Mouse (Mus musculus) forebrain, embryonic 16.5 days (tissue): ENCODE measurements around the gene Dcaf5. TPM values are rescaled to one million over a fixed set of nuclear protein-coding genes. Genes with fewer than 3 reads are reported as not detected.
"Not testable (repeated sequence)": the region's sequence is repeated elsewhere in the genome, so short reads cannot be mapped to it uniquely, and the experiment has no call there.

Source experiments
- ATAC-seq: fragments of 200-750 bp; cut with Nextera tagmentation; 2 replicates; pipeline ENCODE4 v1.8.0; 2017; ENCODE audit warnings: mild to moderate bottlenecking, moderate library complexity
- H3K27ac ChIP-seq: fragments of 300-500 bp; sonication (generic); 2 replicates; pipeline ENCODE4 v1.5.1; 2014; ENCODE audit warnings: low read length, control low read depth
- H3K27me3 ChIP-seq: fragments of 300-500 bp; sonication (generic); replicated peaks from 2 replicates; pipeline ENCODE4 v1.6.1; 2014; ENCODE audit warnings: low read length; ENCODE audit not compliant: control insufficient read depth, insufficient read depth
- H3K36me3 ChIP-seq: fragments of 300-500 bp; sonication (generic); 2 replicates; pipeline ENCODE4 v1.6.1; 2014; ENCODE audit not compliant: control insufficient read depth, insufficient read depth
- H3K4me1 ChIP-seq: fragments of 300-500 bp; sonication (generic); replicated peaks from 2 replicates; pipeline ENCODE4 v1.6.1; 2014; ENCODE audit warnings: low read length; ENCODE audit not compliant: control insufficient read depth, insufficient read depth
- H3K4me2 ChIP-seq: fragments of 300-500 bp; sonication (generic); 2 replicates; pipeline ENCODE4 v1.6.1; 2014; ENCODE audit warnings: mild to moderate bottlenecking, low read length, control low read depth
- H3K4me3 ChIP-seq: fragments of 300-500 bp; sonication (generic); replicated peaks from 2 replicates; pipeline ENCODE4 v1.5.1; 2014; ENCODE audit warnings: mild to moderate bottlenecking, low read length, control low read depth
- H3K9ac ChIP-seq: fragments of 300-500 bp; sonication (generic); replicated peaks from 2 replicates; pipeline ENCODE4 v1.6.1; 2014; ENCODE audit warnings: low read depth, low read length, control low read depth
- H3K9me3 ChIP-seq: fragments of 300-500 bp; sonication (generic); 2 replicates; pipeline ENCODE4 v1.6.1; 2016; ENCODE audit warnings: low read length; ENCODE audit not compliant: control insufficient read depth
- WGBS: fragments of 180-500 bp; shearing (Covaris S2); extraction: QIAGEN DNeasy Blood & Tissue Kit; methylation state at CpG from one replicate; pipeline ENCODE4 v1.1.7; 2014; 5-methylcytosine and 5-hydroxymethylcytosine counted together
- polyA plus RNA-seq: library from polyadenylated mRNA; unstranded; fragments of >200 nt; fragmentation: Nextera tagmentation; extraction: Ambion mirVana; gene quantifications from 2 replicates; pipeline ENCODE4 v1.2.1, GENCODE M21; 2015

Dcaf5 gene
- polyA plus RNA-seq, result 25.0 and 25.4 TPM in 2 replicates

DNA sequence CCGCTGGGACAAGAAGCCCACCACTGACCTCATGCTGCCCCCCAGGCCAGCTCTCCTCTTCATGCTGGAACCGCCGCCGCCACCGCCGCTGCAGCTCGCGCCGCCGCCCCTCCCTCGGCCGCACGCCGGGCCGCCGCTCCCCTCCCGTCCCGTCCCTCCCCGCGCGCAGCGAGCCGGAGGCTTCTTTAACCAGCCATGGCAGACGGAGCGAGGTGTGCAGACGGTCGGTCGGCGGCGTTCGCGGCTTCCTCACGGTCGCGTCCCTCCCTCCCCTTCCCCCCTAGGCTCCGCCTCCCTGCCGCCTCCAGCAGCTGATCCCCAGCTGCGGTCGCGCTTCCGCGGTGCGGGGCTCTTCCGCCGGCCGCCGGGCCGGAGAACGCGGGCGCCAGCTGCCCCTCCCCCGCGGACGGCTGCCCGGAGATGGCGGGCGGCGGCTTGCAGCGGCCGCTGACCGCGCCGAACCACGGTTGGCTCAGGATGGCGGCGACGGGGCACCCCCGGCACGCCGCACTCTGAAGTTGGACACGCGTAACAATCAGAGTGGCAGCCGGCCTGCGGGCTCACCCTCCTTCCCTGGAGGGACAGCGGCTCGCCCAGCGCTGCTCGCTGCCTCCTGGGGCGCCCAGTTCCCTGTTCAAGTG is at the start of gene Dcaf5:
Gene Dcaf5 (minus strand): TSS at position 266 of the 641 bp plus-strand sequence.
- Histone ChIP-seq H3K4me1 (peaks cover 21% of the 10 kb centered on the region), H3K4me2 (peak within 1 kb of the TSS; percentile 76), H3K27me3 (no peaks in the 10 kb centered on the region), H3K4me3 (peak within 1 kb of the TSS; percentile 93), H3K9me3 (no peaks in the 10 kb centered on the region), H3K27ac (peak within 1 kb of the TSS; percentile 85), H3K36me3 (no peaks in the 10 kb centered on the region), H3K9ac (peak within 1 kb of the TSS; percentile 85)
- peak; percentile 88 for ATAC-seq
- WGBS, result 1% methylated on average over 45 of the region's 79 CpGs

DNA sequence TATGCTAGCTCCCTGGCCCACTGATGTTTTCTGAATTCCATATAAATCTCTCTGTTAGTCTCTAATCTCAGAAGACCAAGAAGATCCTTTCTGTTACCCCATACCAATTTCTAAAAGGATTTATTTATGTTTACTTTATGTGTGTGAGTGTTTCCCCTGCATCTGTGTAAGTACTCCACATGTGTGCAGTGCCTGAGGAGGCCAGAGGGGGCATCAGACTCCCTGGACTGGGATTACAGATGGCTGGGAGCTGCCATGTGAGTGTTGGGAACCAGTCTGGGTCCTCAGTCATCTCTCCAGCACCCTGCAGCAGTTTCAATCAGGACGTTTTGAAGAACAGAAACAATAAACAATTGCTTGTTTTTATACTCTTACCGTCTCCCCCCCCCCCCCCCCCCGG is 47.0 kb upstream of the Dcaf5 start:
- no peak for ATAC-seq
- WGBS, result 89% methylated on average over 3 of the region's 3 CpGs
- Histone ChIP-seq H3K9ac (no peak overlapping the region), H3K27ac (no peak overlapping the region), H3K36me3 (peaks cover 7% of the 10 kb centered on the region), H3K4me1 (no peaks in the 10 kb centered on the region), H3K4me2 (no peak overlapping the region), H3K4me3 (no peak overlapping the region), H3K27me3 (no peaks in the 10 kb centered on the region), H3K9me3 (no peaks in the 10 kb centered on the region)

DNA sequence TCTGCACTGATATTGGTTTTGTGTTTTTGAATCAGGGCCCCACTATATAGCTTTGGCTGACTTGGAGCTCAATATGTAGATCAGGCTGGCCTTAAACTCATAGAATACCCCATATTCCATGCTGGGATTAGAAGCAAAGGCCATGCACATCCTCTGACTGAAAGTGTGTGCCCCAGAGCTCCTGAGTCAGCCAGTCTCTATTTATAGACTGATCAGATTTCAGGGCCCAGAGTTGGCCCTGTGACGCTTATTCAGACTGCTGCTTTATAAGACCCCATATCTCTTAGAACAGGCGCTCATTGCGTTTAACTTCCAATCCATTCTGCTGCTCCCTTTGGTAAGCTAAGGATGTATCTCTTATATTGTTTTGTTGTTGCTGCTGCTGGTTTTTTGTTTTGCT is 43.6 kb upstream of the Dcaf5 start:
- peaks cover 9% of the 10 kb centered on the region for H3K36me3 ChIP-seq
- no peaks in the 10 kb centered on the region for H3K9me3 ChIP-seq
- H3K27me3 ChIP-seq, result no peaks in the 10 kb centered on the region
- no peak overlapping the region for H3K4me3 ChIP-seq
- WGBS, result 92% methylated on average over 3 of the region's 3 CpGs
- ATAC-seq, result no peak
- H3K4me1 ChIP-seq, result no peaks in the 10 kb centered on the region
- no peak overlapping the region for H3K9ac ChIP-seq
- H3K4me2 ChIP-seq, result no peak overlapping the region
- H3K27ac ChIP-seq, result no peak overlapping the region

DNA sequence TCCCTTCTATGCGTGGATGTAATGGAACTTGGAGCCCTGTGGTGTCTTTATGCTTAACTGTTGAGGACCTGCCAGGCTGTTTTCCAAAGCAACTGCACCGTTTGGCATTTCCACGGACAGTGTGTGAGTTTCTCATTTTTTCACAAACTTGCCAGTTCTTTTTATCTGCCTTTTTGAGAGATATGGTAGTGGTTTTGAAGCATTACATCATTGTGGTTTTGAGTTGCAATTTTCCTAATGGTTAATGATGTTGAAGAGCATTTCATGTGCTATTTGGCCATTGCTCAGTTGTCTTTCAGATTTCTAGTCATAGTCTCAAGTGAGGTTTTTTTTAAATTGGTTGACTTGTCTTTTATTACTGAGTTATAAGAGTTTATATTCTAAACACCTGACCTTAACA is 37.3 kb upstream of the Dcaf5 start:
- WGBS, result 69% methylated on average over 3 of the region's 3 CpGs
- Histone ChIP-seq H3K4me3 (no peak overlapping the region), H3K36me3 (peaks cover 6% of the 10 kb centered on the region; the same call in 1 of the 2 replicates), H3K9me3 (no peaks in the 10 kb centered on the region), H3K4me2 (no peak overlapping the region), H3K27ac (no peak overlapping the region), H3K27me3 (no peaks in the 10 kb centered on the region), H3K9ac (no peak overlapping the region), H3K4me1 (no peaks in the 10 kb centered on the region)
- no peak for ATAC-seq

DNA sequence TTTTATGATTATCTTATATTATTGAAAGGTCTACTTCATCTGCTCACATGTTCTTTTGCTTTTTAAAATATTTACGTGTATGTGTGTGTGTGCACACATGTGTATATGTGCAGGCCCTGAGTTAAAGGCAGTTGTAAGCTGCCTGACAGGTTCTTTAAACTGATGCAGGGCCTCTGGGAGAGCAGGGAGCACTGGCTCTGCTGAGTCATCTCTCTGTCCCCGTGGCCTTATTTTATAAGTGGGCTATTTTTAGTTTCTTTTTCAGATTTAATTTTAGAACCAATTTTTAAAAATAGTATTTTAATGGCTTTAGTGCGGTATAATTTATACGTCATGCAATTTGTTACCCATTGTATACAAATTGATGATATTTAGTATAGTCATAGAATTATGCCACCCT is 35.5 kb upstream of the Dcaf5 start:
- Histone ChIP-seq H3K27ac (no peak overlapping the region), H3K9ac (no peak overlapping the region), H3K4me1 (no peaks in the 10 kb centered on the region), H3K36me3 (peaks cover 4% of the 10 kb centered on the region; the same call in 1 of the 2 replicates), H3K4me3 (no peak overlapping the region), H3K9me3 (no peaks in the 10 kb centered on the region), H3K4me2 (no peak overlapping the region), H3K27me3 (no peaks in the 10 kb centered on the region)
- ATAC-seq, result no peak
- 87% methylated on average over 4 of the region's 4 CpGs for WGBS

DNA sequence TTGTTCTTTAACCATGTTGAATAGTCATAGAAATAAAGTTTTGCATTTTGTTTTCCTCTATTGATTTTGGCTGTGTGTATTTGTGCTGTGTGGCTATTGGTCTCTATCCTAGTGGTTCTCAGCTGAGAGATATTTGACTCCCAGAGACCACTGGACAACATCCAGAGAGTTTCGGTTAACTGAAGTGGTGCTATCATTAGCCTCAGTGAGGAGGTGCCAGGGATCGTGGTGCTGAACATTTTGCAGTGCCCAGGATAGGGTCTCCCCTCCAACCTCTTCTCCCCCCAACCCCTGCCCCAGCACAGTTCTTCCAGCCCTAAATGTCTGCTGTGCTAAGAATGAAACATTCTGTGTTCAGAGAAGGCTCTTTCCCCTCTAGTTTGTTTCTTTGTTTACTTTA is 33.8 kb upstream of the Dcaf5 start:
- 0 out of 2 replicates have a peak, but pooled peaks cover 3% of the 10 kb centered on the region for H3K4me1 ChIP-seq
- H3K4me3 ChIP-seq, result no peak overlapping the region
- H3K9ac ChIP-seq, result no peak overlapping the region
- H3K9me3 ChIP-seq, result no peaks in the 10 kb centered on the region
- H3K27me3 ChIP-seq, result no peaks in the 10 kb centered on the region
- H3K4me2 ChIP-seq, result no peak overlapping the region
- no peaks in the 10 kb centered on the region for H3K36me3 ChIP-seq
- ATAC-seq, result no peak
- 87% methylated on average over 2 of the region's 2 CpGs for WGBS
- H3K27ac ChIP-seq, result no peak overlapping the region

DNA sequence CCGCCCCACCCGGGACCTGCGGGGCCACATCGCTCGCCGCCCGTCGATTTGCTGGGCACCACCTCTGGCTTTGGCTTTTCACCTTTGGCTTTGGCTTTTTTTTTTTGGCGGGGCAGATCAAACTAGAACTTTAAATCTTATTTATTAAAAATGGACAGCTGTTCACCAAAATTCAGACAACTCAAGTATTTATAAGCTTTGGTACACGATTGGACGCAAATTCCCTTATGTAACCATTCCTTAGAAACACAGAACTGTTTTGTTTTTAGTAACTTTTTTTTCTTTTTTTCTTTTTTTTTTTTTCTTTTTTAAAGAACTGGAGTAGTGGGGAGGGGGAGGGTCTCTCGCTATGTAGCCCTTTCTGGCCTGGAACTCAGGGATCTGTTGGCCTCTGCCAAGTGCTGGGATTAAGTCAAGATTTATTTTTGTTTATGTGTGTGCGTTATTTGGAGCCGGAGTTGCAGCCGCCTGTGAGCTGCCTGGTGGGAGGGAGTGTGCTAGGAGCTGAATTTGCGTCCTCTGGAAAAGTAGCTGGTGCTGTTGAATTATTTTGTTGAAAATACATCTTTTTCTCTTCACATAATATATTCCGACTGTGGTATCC is 27.4 kb upstream of the Dcaf5 start:
- Histone ChIP-seq H3K4me3 (peak overlapping the region; percentile 82), H3K27ac (peak overlapping the region; percentile 68), H3K4me2 (peak overlapping the region; percentile 93), H3K27me3 (no peaks in the 10 kb centered on the region), H3K9me3 (no peaks in the 10 kb centered on the region), H3K4me1 (peaks cover 10% of the 10 kb centered on the region), H3K36me3 (no peaks in the 10 kb centered on the region), H3K9ac (peak overlapping the region; percentile 77)
- ATAC-seq, result no peak
- WGBS, result 4% methylated on average over 17 of the region's 17 CpGs

DNA sequence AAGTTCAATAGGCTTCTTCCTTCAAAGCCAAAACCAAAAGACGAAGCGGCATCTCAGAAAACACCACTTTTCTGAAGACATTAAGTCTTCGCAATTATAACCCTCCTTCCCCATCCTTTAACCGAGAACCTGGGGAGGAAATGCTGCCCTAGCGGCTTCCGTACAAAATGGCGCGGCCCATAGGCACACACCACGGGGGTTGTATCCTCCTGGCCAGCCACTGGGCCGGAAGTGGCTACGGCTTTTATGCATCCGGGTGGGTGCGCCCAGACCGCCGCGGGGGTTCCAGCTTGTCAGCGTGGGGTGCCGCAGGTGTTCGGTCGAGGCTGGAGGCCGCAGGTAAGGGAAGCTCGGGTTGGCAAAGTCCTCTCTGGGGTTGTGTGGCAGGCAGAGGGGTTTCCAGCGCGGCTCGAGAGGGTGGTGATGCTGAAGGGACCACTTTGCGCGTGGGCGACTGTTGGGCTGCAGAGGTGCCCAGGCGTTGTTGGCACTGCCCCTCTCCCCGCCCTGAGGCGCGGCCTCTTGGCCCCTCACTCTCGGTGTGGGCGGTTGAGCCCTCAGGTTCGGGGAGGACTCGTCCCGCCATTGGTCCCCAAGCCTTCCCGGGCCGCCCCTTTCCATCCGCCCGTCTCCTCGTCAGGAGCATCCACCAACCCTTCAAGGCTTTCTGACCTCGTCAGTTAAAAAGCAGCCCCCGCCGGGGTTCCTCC is 26.7 kb upstream of the Dcaf5 start, which contains the start of gene Exd2:
Gene Exd2 (plus strand): TSS at position 154 of the 710 bp plus-strand sequence.
- Histone ChIP-seq H3K4me2 (peak within 1 kb of the TSS; percentile 93), H3K4me1 (peaks cover 10% of the 10 kb centered on the region), H3K4me3 (peak within 1 kb of the TSS; percentile 82), H3K9me3 (no peaks in the 10 kb centered on the region), H3K9ac (peak within 1 kb of the TSS; percentile 77), H3K27me3 (no peaks in the 10 kb centered on the region), H3K27ac (peak within 1 kb of the TSS; percentile 68), H3K36me3 (no peaks in the 10 kb centered on the region)
- peak; percentile 99 for ATAC-seq
- WGBS, result under 1% methylated on average over 44 of the region's 45 CpGs

DNA sequence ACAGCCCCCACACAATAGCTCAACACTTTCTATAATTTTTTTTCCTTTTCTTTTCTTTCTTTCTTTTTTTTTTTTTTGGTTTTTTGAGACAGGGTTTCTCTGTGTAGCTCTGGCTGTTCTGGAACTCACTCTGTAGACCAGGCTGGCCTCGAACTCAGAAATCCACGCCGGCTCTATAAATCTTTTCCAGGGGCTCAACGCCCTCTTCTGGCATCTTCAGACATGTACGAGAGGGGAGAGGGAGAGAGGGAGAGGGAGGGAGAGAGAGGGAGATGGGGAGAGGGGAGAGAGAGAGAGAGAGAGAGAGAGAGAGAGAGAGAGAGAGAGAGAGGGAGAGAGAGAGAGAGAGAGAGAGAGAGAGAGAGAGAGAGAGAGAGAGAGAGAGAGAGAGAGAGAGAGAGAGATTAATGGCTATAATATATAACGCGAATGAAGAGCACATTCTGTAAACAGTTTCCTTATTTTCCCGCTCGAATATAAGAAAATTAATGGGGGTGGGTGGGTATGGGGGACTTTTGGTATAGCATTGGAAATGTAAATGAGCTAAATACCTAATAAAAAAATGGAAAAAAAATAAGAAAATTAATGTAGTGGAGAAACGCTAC is 26.0 kb upstream of the Dcaf5 start:
- Histone ChIP-seq H3K4me1 (peaks cover 10% of the 10 kb centered on the region), H3K27ac (peak overlapping the region; percentile 5; the same call in 1 of the 2 replicates), H3K4me3 (peak overlapping the region; percentile 82), H3K4me2 (peak overlapping the region; percentile 93), H3K9ac (peak overlapping the region; percentile 77; the same call in 1 of the 2 replicates)
- not testable (repeated sequence) for H3K27me3 ChIP-seq, ATAC-seq, H3K36me3 ChIP-seq, H3K9me3 ChIP-seq
- WGBS, result 8% methylated on average over 10 of the region's 10 CpGs
